Mouse (Mus musculus) neutrophil, adult 83 days (primary cell): ENCODE measurements around the gene Zfp276. TPM values are rescaled to one million over a fixed set of nuclear protein-coding genes. Genes with fewer than 3 reads are reported as not detected.

Experiments
- total RNA-seq, 2 experiments: library from RNA; stranded (reverse); gene quantifications; one replicate each; pipeline ENCODE4 v1.2.4; 2023

Gene Zfp276
- total RNA-seq = 10 to 100 TPM; 36.9 to 43.0 TPM

GRCm38 (mm10) chr8:123254099-123254885 is at the start of gene Zfp276, which contains the start of gene Vps9d1:
TSS of gene Zfp276 (plus strand) at chr8:123254195.
TSS of gene Vps9d1 (minus strand) at chr8:123254348.

DNA sequence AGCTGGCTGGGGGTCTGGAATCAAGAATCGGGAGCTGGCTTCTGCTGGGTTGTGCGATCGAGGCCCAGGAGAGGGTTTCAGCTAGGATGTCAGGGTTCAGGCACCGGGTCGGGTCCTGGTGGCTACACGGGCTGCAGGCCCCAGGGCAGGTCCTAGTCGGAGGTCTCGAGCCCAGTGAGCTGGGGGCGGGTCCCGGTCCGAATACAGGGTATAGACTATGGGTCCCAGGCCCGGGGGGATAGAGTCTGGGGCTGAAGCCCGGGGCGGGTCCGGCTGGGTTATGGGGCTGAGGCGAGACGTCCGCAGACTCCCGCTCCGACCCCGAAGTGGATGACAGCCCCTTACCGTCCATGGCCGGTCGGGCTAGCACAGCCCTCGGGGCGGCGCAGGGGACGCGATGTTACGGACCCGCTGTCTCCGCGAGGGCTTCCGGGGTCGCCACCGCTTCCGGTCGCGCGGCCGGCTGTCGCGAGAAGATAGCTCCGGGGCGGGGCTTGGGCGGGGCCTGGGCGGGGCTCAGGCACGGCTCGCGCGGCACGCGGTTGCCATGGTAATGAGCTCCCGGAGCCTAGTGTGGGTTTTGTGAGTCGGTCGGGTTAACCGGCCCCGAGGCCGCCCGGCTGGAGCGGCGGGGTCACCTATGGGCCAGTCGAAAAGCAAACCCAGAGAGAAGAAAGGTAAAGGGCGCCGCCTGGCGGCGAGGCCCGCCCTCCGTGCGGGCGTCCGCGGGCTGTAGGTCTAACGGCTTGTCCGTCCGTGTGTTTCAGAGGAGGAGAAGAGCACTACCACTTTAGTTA is 41.5 kb upstream of the Zfp276 start, which contains the start of the genes Chmp1a and Spata33:
TSS of gene Chmp1a (minus strand) at position 443 of the 797 bp plus-strand sequence.
TSS of gene Spata33 (plus strand) at position 512 of the 797 bp plus-strand sequence.

GRCm38 (mm10) chr8:123224278-123225266 is 29.4 kb upstream of the Zfp276 start, which contains the start of gene Cdk10:
TSS of gene Cdk10 (plus strand) at chr8:123224842.

DNA sequence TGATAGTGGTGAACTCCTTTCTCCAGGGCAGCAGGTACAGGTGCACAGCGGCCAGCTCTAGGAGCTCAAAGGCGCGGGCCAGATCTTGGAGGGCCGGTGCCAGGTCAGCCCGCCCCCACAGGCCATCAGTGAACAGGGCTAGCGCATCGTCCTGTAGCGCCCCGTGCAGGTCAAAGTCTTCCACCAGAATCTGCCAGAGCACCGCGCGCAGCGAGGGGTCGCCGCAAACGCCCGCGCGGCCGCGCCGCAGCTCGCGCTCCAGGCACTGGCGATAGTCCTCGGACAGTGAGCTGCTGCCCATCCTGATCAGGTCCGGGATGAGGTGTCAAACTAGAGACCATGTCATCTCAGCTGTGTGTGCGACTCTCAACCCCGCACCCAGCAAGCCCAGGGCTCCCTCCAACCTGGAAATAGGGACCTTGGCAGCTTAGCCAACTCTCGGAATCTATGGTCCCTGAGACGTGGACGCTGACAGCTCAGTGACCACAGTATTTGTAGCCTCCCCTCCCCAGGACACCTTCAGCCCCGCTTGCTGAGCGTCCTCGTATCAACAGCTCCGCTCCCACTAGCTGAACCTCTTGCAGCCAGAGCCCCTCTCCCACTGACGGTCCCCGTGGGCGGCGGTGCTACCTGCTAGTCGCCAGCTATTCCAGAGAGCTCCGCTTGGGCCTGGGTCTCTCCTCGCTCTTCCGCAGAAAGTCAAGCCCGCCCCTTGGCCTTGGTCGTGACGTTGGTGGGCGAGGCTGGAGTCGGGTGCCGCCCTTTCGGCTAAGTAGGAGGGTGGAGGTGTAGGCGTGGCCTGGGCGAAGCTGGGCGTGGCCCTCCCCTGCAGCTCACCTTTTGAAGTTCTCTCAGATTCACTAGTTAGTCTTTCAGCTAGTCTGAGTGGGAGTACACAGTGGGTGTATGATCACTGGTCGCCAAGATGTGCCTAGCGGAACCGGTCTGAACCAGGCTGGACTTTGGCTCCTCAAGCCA is 18.2 kb upstream of the Zfp276 start, which contains the start of gene Spata2l:
TSS of gene Spata2l (minus strand) at position 714 of the 978 bp plus-strand sequence.

GRCm38 (mm10) chr8:123318467-123318911 is 64.5 kb downstream of the Zfp276 start, which contains the start of gene Fanca:
TSS of gene Fanca (minus strand) at chr8:123318576.

Other genes with a start within 250 kb of the Zfp276 start
- 100 to 1,000 TPM; 133 to 155 TPM for gene Ankrd11, start 211.9 kb upstream of the Zfp276 start, total RNA-seq
- gene Spg7, start 191.3 kb upstream of the Zfp276 start, total RNA-seq = 10 to 100 TPM; 31.3 to 32.6 TPM
- 100 to 1,000 TPM; 435 to 532 TPM for gene Rpl13, start 151.8 kb upstream of the Zfp276 start, total RNA-seq
- gene Cpne7, start 136.8 kb upstream of the Zfp276 start, total RNA-seq = not detected
- gene Sult5a1, start 95.9 kb upstream of the Zfp276 start, total RNA-seq = under 1 TPM in 1 of 2 experiments, not detected in 1; 0.37 TPM
- gene Dpep1, start 68.0 kb upstream of the Zfp276 start, total RNA-seq = not detected
- gene Chmp1a, start 41.4 kb upstream of the Zfp276 start, total RNA-seq = 10 to 100 TPM; 52.4 to 81.8 TPM
- gene Spata33, start 41.4 kb upstream of the Zfp276 start, total RNA-seq = not detected
- 10 to 100 TPM; 27.1 TPM for gene Cdk10, start 29.4 kb upstream of the Zfp276 start, total RNA-seq
- 1 to 10 TPM; 4.2 to 4.7 TPM for gene Spata2l, start 18.0 kb upstream of the Zfp276 start, total RNA-seq
- 10 to 100 TPM; 38.2 to 42.2 TPM for gene Vps9d1, start 153 bp downstream of the Zfp276 start, total RNA-seq
- 10 to 100 TPM; 46.4 to 55.6 TPM for gene Fanca, start 64.4 kb downstream of the Zfp276 start, total RNA-seq
- gene Spire2, start 78.5 kb downstream of the Zfp276 start, total RNA-seq = under 1 TPM; 0.42 to 0.66 TPM
- gene Tcf25, start 119.6 kb downstream of the Zfp276 start, total RNA-seq = 100 to 1,000 TPM; 125 to 150 TPM
- not detected for gene Mc1r, start 152.9 kb downstream of the Zfp276 start, total RNA-seq
- under 1 TPM in 1 of 2 experiments, not detected in 1; 0.55 TPM for gene Tubb3, start 157.2 kb downstream of the Zfp276 start, total RNA-seq
- gene Def8, start 169.3 kb downstream of the Zfp276 start, total RNA-seq = 10 to 100 TPM; 41.2 to 44.3 TPM
- gene Afg3l1, start 223.7 kb downstream of the Zfp276 start, total RNA-seq = 10 to 100 TPM; 30.9 to 34.3 TPM